Mouse (Mus musculus) frontal cortex, postnatal 10 days (tissue): ENCODE data around the gene Bcl7a.

Experiments
- DNase-seq, 2 experiments: peaks; one replicate each; pipeline ENCODE4 v3.0.0; 2022; ENCODE audit warnings: low spot score in 2 of 2, mixed read lengths in 1 of 2

The Bcl7a gene

GRCm38 (mm10) chr5:123416566-123417518 lies 73.2 kb downstream of the Bcl7a start:
- DNase-seq = no peak

GRCm38 (mm10) chr5:123423885-123424284 lies 80.3 kb downstream of the Bcl7a start:
- DNase-seq = no peak
